Mouse (Mus musculus) CD8-positive naive resting alpha-beta T cell, adult 2 months (primary cell): ENCODE measurements around the gene Efcc1.

Experiments used
- DNase-seq, 2 experiments: peaks; one replicate each; pipeline ENCODE4 v3.0.0; 2022; ENCODE audit warnings: low read depth in 2 of 2, low spot score in 2 of 2

Efcc1 gene

DNA sequence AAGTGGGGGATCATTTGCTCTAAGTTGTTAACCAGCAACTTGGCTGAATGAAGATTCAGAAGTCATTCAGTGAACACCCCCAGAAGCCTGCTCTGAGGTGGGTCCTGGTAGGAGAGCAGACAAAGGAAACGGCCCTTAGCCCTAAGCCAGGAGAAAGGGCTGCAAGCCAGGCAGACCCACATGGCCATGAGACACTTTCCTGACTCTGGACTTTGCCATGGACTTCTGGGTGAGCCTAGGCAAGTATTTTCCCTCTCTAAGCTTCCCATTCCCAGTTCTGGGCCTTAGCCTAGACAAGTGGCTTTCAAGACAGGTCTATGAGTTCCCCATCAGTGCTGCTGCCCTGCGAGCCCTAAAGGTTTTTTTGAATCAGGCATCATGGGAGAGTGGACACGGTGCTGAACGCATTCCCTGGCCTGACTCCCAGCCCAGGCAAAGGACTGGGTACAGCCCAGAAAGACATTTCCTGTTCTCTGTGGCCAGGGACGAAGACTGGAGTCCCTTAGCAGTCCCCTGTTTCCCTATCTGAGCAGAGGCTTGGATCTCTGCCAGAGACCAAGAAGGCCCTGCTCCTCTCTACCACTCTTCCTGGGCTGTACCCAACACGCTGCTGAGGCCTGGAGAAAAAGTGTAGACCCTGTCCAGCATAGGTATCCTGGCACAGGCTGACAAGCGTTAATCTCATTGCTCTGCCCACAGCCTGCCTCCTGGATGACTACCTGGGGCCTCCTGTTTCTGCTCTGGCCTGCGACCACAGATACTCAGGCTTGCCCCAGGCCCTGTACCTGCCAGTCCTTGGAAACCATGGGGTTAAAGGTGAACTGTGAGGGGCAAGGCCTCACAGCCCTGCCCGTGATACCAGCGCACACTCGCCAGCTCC, 47.9 kb downstream of the Efcc1 start:
- no peak for DNase-seq

DNA sequence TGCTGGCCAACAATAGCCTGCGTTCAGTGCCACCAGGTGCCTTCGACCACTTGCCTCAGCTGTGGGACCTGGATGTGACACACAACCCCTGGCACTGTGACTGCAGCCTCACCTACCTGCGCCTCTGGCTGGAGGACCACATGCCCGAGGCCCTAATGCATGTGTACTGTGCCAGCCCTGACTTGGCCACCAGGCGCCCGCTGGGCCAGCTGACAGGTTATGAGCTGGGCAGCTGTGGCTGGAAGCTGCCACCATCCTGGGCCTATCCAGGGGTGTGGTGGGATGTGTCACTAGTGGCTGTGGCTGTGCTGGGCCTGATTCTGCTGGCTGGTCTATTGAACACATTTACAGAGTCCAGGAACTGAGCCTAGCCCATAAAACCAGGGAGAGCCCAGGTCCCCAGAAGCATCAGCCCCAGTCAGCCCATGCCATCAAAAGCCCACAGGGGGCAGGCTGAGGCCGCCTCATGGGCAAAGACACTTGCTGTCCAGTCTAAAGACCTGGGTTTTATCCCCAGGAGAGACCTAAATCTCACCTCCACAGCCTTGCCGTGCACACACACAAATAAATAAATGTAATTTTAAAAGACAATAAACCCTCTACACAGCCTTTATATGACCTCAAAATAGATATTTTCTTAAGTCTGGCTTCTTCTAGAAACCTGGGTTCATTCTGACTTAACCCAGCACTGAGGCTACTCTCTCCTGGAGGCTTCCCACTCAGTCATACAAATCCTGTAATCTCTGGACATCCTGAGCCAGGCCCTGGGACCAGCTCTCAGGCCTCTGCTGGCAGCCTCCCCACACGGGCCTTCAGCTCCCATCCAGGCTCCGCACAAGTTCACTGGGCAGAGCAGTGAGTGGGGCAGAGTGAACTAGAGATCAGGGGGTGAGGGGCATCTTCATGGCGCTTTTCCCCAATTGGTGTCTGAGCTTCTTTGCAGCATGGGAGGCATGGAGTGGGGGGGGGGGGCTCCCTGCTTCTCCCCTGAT, 48.8 kb downstream of the Efcc1 start:
- DNase-seq, result no peak

DNA sequence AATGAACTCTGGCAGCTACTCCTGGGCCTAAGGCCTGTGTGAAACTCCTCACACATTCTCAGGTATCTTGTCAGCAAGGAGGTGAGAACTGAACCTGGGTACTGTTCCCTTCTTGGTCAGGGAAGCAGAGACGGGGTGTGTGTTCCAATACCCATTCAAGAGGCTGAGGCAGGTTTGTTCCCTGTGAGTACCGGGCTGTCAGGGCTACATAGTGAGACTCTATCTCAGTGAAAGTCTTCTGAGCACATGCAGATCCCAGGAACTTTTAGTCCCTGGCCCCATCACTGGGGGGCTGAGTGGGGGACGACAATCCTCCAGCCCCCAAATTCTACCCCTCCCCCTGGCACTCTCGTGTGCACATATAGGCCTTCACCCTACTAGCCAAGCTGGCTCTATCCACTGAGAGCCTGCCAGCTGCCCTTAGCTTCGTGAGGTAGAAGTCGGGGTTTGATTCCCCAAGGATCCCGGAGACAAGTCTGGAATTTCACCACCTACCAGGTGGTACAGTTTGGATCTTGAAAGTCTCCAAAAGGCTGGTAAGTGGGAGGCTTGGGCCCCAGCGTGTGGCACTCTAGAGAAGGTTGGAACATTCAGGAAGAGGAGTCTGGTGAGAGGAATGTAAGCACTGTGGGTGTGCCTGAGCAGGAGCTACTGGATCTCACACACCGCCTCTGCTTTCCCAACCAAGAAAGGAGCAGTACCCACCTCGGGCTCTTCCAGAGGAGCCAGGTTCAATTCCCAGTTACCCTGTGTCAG, 50.1 kb downstream of the Efcc1 start:
- DNase-seq, result no peak

DNA sequence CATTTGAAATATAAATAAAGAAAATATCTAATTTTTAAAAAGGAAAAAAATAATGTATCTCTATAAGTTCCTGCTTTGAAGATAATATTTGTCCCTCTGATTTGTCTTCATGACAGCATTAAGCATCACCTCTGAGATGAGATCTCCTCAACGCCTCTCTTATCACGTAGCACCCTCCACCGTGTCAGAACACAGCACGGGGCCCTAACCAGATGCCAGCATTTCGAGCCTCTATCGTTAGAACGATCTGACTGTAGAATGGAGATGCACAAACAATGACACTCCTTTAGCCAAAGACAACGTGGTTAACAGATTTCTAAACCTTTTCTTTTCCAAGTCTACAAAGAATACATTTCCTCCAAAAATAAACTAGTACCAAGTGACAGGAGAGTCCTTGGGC, 53.4 kb downstream of the Efcc1 start:
- no peak for DNase-seq

DNA sequence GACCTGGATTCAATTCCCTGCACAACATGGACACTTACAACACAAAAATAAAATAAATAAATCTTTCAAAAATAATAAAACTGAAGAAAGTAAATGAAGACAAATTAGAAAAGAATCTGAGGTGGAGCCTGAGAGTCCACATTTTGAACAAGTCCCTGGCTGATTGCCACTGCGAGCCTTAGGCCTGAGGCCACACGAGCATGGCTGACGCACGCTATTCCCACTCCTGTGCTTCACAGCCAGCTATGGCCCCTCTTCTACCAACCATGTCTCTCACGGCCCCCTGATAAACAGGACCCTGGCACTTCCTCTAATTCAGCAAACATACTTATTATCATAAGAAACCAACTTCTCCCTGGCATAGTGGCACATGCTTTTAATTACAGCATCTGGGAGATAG, 56.0 kb downstream of the Efcc1 start:
- no peak for DNase-seq

DNA sequence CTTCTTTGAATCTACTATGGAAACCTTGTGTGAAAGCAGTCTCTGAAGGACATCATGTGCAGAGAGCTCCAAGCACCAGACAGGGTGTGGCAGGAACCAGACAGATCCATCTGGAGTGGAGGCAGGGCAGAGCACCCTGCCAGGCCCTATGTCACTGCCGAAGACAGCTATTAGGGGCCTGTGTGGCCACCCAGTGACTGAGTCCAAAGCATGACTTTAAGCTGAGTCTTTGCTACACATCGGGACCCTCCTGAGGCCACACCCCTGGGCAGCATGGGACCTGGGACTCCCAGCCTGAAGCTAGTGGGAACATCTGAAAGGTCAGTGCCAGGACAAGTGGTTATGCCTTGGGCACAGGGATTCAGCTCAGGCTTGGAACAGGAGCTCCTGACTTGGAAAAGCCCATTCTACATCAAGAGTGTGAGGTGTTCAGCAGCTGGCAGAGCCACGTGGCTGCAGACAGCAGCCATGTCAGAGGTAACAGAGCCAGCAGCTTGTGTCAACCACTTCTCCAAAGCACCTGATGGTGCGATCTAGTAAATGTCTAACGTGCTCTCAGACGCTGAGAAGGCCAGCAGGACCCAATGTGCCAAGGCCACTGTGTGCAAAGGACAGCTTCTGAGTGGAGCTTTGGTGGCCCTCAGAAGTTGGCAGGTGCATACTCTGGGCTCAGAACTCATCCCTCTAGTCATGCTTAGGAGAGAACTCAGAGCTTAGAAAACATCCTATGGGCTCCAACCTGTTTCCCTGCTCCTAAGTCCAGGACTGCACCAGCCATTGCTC, 56.6 kb downstream of the Efcc1 start:
- DNase-seq, result no peak

DNA sequence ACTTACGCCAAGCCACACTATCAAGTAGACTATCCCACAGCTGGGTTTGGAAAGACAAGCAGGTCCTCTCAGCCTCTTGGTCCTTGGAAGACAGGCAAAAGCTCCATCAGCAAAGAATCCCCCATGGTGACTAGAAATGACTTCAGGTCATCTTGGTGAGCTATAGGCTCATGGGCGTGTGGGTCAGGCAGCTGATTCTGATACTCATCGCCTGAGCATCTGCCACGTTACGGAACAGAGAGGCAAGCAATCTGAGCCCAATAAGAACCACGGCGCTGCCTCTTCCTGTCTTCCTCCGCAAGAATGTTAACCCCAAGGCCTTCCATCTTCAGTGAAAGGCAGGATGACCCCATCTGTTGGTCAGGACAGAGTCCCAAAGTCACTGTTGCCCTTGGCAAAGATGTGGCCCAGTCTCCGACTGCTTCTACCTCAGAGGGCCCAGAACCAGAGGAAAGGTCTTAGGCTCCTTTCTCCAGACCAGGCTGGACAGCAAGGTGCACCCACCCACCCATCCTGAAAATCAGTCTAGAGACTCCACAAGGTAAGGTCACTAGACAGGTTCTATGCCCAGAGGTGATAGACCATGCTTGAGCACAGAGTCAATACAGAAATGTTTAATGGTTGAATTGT, 57.7 kb downstream of the Efcc1 start:
- DNase-seq, result no peak

DNA sequence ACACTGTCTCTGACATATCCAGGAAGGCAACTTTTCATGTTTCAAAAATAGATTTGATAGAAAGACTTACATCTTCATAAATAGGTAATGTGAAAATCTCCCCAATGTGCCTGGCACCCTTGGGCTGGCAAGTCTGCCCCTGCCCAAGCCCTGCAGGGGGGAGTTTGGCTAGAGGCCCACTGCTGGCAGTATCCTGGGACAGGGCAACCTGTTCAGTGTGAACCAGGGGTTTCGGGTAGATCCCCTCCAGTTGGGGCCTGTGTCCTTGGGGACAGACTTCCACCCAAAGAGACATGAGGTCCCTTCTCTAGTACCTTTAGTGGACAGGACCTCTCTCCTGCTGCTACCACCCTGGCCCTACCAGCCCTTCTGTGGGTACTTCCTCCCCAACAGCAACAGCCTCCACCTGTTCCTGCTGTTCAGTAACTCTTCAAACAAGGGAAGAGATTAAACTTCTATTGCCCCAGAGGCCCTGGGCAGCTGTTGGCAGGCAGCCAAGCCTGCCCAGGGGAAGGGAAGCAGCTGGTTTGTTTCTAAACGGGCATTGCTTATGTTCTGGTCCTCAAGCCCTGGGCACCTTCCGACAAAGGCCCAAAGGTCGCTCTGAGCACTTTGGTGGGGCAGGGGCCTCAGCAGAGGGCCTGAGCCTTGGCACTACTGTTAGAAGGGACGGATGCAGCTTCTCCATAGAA, 58.4 kb downstream of the Efcc1 start:
- no peak for DNase-seq

DNA sequence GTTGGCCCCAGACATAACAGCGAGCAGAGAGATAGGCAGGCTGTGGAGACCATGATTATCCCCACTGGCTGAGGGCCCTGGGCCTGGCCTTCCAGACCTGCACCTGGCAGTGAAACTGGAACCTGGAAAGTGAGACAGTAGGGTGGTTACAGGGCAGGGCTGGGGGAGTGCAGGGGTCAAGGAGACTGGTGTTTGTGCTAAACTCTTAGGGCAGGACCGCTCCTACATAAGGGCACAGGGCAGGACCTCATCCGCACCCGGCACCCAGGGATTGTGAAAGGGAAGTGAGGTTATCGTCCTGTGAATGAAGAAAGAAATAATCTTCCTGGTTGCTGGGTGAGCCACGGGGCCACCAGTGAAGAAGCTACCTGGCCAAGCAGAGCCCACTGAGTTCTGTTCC, 59.1 kb downstream of the Efcc1 start:
- no peak for DNase-seq

DNA sequence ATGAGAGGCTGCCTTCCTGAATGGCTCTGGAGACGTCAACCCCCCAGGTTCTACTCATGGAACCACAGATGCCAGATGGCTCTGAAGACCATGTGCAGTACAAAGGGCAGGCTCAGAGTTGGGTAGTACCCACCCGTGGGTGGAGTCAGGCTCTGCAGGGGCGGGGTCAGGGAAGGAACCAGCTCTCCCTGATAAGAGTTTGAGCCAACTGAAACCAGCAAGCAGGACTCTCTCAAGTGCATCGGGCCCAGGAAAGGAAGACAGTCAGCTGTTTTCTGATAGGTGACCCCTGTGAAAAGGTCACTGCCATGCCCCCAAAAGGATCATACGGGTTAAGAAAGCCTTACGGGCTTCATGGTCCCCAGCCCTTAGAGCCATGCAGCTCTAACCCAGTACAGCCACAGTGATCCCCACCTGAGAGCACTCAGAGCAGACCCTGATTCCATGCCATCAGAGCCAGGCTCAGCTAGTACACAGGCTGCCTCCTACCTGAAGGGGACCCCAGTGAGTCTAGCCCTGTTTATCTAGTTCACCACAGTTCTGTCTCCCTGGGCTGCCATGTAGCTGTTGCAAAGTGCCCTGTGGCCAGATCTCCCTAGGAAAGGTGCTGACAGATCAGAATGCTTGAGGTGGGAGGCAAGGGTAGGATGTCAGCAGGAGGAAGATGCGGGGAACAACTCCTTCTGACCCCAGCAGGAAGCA, 60.3 kb downstream of the Efcc1 start:
- DNase-seq, result no peak

DNA sequence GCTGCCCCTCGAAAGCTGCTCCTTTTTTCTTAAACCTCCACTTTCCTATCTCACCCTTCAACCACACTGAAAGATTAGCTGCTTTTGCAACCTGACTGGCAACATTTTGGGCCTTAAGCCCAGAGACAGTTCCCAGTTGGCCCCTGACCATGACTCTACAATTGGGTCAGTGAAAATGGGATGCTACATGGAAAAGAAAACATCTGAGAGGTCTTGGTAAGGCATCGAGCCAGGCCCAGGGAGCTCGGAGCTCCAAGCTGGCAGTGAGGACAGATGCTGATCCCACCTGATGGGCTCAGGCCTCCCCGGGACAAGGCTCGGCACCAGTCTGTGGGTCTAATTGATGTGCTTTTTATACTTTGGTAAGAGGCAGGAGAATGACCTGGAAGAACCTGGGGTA, 61.2 kb downstream of the Efcc1 start:
- no peak for DNase-seq

DNA sequence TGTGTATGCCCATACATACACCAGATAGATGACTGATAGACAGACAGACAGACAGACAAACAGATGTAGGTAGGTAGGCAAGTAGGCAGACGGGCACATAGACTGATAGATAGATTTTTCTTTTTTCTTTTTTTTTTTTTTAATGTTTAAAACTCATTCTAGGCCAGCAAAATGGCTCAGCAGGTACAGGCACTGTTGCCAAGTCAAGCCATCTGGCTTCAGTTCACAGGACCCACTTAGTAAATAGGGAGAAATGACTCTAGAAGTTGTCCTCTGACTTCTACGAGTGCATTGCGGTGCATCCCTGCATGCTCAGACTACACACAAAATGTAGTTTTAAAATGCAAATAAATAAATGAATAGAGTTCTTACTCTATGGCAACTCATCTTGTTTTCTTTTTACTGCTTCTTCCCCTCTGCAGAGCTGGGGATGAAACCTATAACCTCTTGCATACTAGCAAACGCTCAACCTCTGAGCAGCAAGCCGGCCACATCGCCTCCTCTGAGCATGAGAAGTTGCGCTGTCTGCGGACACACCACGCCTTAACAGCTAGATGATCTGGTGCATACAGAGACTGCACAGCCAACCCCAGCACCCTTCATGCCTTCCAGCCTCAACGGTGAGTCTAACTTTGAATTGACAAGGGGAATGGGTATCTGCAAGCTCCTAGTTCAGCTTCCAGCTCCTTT, 63.3 kb downstream of the Efcc1 start:
- no peak for DNase-seq

DNA sequence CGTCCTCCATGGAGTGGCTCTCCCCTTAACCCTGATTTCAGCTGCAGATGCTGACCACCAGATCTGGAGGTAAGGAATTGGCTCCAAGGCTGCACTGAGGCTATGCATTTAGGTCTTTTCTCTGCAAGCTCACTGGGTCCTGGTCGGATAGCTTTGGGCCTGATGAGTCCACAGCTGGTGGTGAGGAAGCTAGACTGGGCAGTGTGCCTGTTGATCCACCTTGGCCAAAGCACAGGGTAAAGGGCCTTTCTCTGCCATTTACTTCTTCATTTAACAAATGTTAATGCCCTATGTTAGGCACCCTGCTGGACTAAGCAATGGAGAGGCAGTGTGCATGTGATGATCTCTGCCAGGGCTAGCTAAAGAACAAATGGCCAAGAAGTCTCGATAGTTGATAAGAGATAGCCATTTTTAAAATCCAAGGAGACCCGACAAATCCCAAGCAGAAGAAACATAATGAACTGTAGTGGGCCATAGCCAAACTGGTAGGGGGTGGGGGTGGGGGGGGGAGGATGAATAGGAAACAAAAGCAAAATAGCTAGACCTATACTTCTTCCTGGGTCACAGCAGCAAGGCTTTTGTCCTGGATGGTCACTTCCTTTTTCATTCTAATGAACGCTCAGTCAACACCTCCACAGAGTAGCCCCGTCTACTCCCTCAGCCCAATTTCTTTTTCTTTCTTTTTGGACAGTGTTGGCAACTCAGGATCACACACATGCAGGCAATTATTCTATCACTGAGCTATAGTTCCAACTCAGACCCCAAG, 64.9 kb downstream of the Efcc1 start:
- DNase-seq, result no peak

DNA sequence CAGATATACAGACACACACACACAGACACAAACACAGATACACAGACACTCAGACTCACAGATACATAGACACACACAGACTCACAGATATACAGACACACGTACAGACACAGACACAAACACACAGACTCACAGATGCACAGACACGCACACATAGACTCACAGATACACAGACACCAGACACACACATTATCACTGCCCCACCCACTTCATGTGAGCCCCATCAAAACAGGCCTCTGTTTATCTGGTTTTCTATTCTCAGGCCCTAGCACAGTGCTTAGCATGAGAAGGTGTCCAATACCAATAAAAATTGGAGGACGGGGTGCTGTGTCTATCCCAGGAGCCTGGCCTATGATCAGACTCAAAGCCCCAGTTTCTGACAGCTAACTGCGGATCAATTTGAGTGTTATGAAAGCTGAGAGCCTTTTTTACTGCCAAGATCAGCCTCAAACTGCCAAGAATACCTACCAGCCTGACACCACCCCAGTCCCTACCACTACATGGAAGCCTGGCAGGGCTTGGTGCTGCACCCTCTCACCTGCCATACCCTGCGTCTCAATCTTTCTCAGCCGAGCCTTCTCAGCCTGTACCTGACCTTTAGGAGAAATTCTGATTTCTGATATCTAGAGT, 65.7 kb downstream of the Efcc1 start:
- DNase-seq, result no peak

DNA sequence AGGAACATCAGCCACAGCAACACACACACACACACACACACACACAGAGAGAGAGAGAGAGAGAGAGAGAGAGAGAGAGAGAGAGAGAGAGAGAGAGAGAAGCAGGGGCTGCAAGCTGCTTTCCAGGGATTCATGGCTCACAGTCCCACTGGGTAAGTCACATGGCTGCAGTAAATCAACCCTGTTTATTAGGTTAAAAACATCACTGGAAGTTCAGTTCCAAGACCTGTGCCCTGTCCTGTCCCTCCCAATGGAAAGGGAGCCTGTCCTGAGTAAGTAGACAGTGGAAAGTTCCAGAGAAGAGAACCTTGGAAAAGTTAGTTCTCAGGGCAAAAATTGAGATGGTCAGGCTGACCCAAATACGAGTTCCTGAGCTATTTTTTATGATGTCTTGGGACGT, 66.7 kb downstream of the Efcc1 start:
- no peak for DNase-seq

DNA sequence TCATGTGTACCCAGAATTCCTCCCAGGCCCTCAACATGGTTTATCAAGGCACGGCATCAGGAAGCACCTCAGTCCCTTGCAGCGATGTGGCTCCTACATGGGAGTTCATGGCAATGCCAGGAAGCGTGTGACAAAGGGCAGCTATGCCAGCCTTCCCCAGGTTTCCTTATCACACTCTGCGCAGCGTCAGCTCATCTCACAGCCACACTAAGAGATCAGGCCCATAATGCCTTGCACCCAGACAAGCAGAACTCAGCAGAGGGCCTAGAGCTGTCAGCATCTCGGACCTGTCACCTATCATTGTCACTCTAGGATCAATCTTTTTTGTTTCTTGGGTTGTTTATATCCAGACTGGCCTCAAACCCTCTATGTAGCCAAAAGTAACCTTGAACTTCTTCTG, 68.9 kb downstream of the Efcc1 start:
- DNase-seq, result no peak

DNA sequence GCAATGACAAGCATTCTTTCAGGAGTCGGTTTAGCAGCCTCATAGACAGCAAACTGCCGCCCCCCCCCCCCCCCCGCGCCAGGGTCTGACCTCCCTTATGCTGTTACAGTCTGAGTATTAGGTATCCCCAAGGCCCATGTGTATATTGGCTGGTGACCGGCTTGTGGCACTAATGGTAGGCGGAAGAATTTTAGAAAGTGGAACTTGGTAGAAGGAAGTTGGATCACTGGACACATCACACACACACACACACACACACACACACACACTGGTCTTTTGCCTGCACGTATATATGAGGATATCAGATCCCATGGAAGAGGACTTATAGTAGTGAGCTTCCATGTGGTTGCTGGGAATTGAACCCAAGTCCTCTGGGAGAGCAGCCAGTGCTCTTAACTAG, 71.8 kb downstream of the Efcc1 start:
- DNase-seq, result no peak
